In the genomic region with DNA sequence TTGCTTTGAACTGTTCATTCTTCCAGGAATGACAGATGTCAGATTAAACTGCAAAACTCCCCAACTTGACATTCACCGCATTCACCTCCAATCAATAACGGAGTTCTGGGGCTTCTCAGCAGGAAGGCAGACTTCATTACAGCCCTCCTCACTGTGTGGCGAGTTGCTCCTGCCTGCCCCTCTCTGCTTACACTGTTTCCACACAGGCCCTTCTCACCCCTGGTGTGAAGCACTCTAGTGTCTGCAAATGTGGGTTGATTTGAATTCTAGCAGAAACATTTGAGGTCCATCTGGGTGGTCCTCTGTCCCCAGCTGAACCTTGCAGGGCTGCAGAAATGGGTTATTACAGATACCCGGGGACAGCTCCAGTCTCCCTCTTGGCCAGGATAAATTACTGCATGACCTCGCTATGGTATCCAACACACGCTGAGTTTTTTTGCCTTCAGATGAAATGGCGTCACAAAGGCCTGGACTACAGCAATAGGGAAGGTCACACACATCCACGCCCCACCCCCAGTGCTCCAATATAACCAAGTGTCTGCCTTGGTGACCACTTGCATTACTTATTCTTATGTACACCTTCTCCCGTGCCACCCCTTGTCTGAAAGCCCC, we compare ENCODE assay signal across 15 mouse cellular contexts.
DNase-seq lines count a peak whose midpoint lies in the region; ATAC-seq lines count a peak whose summit lies in the region.
"Had no signal": no experiment of that assay in that cellular context is flagged by ENCODE, and none has a peak within 500 bp of the region (broad histone marks: within the 10 kb centered on the region; RNA-seq: fewer than 3 reads in every experiment).

No protein-coding gene starts in this region.

- H3K4me2 ChIP-seq in hindbrain, embryonic 14.5 days (replicated peaks) = no peak overlapping the region
- no peak overlapping the region for H3K4me2 ChIP-seq in embryonic facial prominence, embryonic 12.5 days (replicated peaks)
- H3K4me2 ChIP-seq in midbrain, embryonic 15.5 days = no peak overlapping the region
- H3K4me2 ChIP-seq: heart, embryonic 15.5 days; neural tube, embryonic 13.5 days had no signal

- 0 out of 2 replicates have a peak, but pooled peaks cover 2% of the 10 kb centered on the region for H3K9me3 ChIP-seq in hindbrain, embryonic 10.5 days
- no peaks in the 10 kb centered on the region for H3K9me3 ChIP-seq in hindbrain, embryonic 14.5 days (ENCODE audit: control insufficient read depth, low read length)
- no peaks in the 10 kb centered on the region for H3K9me3 ChIP-seq in embryonic facial prominence, embryonic 12.5 days
- no peaks in the 10 kb centered on the region for H3K9me3 ChIP-seq in midbrain, embryonic 15.5 days
- H3K9me3 ChIP-seq: heart, embryonic 15.5 days; neural tube, embryonic 13.5 days had no signal

- H3K36me3 ChIP-seq in hindbrain, embryonic 10.5 days = no peaks in the 10 kb centered on the region
- no peaks in the 10 kb centered on the region for H3K36me3 ChIP-seq in hindbrain, embryonic 14.5 days (replicated peaks; ENCODE audit: control insufficient read depth, insufficient read depth)
- no peaks in the 10 kb centered on the region for H3K36me3 ChIP-seq in embryonic facial prominence, embryonic 12.5 days
- H3K36me3 ChIP-seq in midbrain, embryonic 15.5 days (replicated peaks) = no peaks in the 10 kb centered on the region
- H3K36me3 ChIP-seq: heart, embryonic 15.5 days; neural tube, embryonic 13.5 days had no signal

- ATAC-seq in hindbrain, embryonic 14.5 days (ENCODE audit: low FRiP score) = no peak
- ATAC-seq in embryonic facial prominence, embryonic 12.5 days (ENCODE audit: insufficient number of reproducible peaks, insufficient read depth, low FRiP score, low TSS enrichment) = 0 out of 2 replicates have a peak, but pooled peaks have one; percentile 47
- ATAC-seq in midbrain, embryonic 15.5 days (replicated peaks) = peak; percentile 37; the same call in 1 of the 2 replicates
- no peak for ATAC-seq in megakaryocyte, adult 5-6 weeks (ENCODE audit: poor library complexity, severe bottlenecking)

- peaks cover 15% of the 10 kb centered on the region for H3K4me1 ChIP-seq in hindbrain, embryonic 10.5 days (replicated peaks)
- peaks cover 7% of the 10 kb centered on the region for H3K4me1 ChIP-seq in hindbrain, embryonic 14.5 days (replicated peaks; ENCODE audit: control insufficient read depth, insufficient read depth, low read length)
- H3K4me1 ChIP-seq in embryonic facial prominence, embryonic 12.5 days = 0 out of 2 replicates have a peak, but pooled peaks cover 4% of the 10 kb centered on the region
- no peaks in the 10 kb centered on the region for H3K4me1 ChIP-seq in midbrain, embryonic 15.5 days
- H3K4me1 ChIP-seq: heart, embryonic 15.5 days; neural tube, embryonic 13.5 days had no signal

- peak; percentile 14 for DNase-seq in hindbrain, embryonic 10.5 days (ENCODE audit: low spot score)
- DNase-seq in hindbrain, embryonic 14.5 days (ENCODE audit: low spot score) = no peak
- DNase-seq in forelimb bud, embryonic 11.5 days (ENCODE audit: low read depth, low spot score) = peak; percentile 18
- no peak for DNase-seq in natural killer cell, adult 2 months (ENCODE audit: low spot score in 2 of 2)
- no peak for DNase-seq in thymus, postnatal 4 days
- DNase-seq: adrenal gland, postnatal 10 days; cerebellum, adult 9-11 months; lung, adult 2 months; right cerebral cortex, postnatal 14 days had no signal

- H3K4me3 ChIP-seq in hindbrain, embryonic 10.5 days = no peak overlapping the region
- no peak overlapping the region for H3K4me3 ChIP-seq in hindbrain, embryonic 14.5 days (replicated peaks; ENCODE audit: low read length)
- H3K4me3 ChIP-seq in embryonic facial prominence, embryonic 12.5 days = no peak overlapping the region
- no peak overlapping the region for H3K4me3 ChIP-seq in midbrain, embryonic 15.5 days
- H3K4me3 ChIP-seq: heart, embryonic 15.5 days; layer of hippocampus, adult 2 months; neural tube, embryonic 13.5 days had no signal

- H3K27ac ChIP-seq in hindbrain, embryonic 10.5 days = peak overlapping the region; percentile 13
- no peak overlapping the region for H3K27ac ChIP-seq in hindbrain, embryonic 14.5 days
- no peak overlapping the region for H3K27ac ChIP-seq in embryonic facial prominence, embryonic 12.5 days
- H3K27ac ChIP-seq in midbrain, embryonic 15.5 days = no peak overlapping the region
- H3K27ac ChIP-seq: heart, embryonic 15.5 days; layer of hippocampus, adult 2 months; neural tube, embryonic 13.5 days had no signal

- no peaks in the 10 kb centered on the region for H3K27me3 ChIP-seq in hindbrain, embryonic 10.5 days (ENCODE audit: insufficient read depth, poor library complexity, severe bottlenecking)
- H3K27me3 ChIP-seq in hindbrain, embryonic 14.5 days (ENCODE audit: control insufficient read depth, insufficient read depth, low read length) = no peaks in the 10 kb centered on the region
- no peaks in the 10 kb centered on the region for H3K27me3 ChIP-seq in embryonic facial prominence, embryonic 12.5 days
- H3K27me3 ChIP-seq in midbrain, embryonic 15.5 days (replicated peaks) = no peaks in the 10 kb centered on the region
- H3K27me3 ChIP-seq: heart, embryonic 15.5 days; neural tube, embryonic 13.5 days had no signal

- WGBS in hindbrain, embryonic 10.5 days = 52% methylated on average over 9 of the region's 9 CpGs
- 41% methylated on average over 9 of the region's 9 CpGs for WGBS in hindbrain, embryonic 14.5 days
- 66% methylated on average over 9 of the region's 9 CpGs for WGBS in embryonic facial prominence, embryonic 12.5 days
- WGBS in midbrain, embryonic 15.5 days = 40% methylated on average over 9 of the region's 9 CpGs

- H3K9ac ChIP-seq in hindbrain, embryonic 14.5 days = no peak overlapping the region
- H3K9ac ChIP-seq in embryonic facial prominence, embryonic 12.5 days = no peak overlapping the region
- H3K9ac ChIP-seq in midbrain, embryonic 15.5 days = no peak overlapping the region
- H3K9ac ChIP-seq: heart, embryonic 15.5 days; neural tube, embryonic 13.5 days had no signal

Comparison
In these comparisons a context has a peak if more than half of its experiments do, and no peak if none do; other contexts are left out.
1. DNase-seq: peak in hindbrain, embryonic 10.5 days (single experiment) and forelimb bud, embryonic 11.5 days (single experiment); none in hindbrain, embryonic 14.5 days (single experiment), natural killer cell, adult 2 months (0 of 2) and thymus, postnatal 4 days (single experiment).
2. ATAC-seq: peak in embryonic facial prominence, embryonic 12.5 days (single experiment) and midbrain, embryonic 15.5 days (single experiment); none in hindbrain, embryonic 14.5 days (single experiment) and megakaryocyte, adult 5-6 weeks (single experiment).